Mouse (Mus musculus) small intestine, adult 2 months (tissue): ENCODE results near the gene Cd2bp2. TPM values are rescaled to one million over a fixed set of nuclear protein-coding genes. Genes with fewer than 3 reads are reported as not detected.

Experiments
- H3K27ac ChIP-seq: fragments of 200-500 bp; 2 replicates; pipeline ENCODE4 v1.5.1; 2012; ENCODE audit warnings: low read depth, low read length, control low read depth, inconsistent platforms; ENCODE audit not compliant: insufficient read depth
- H3K27me3 ChIP-seq: fragments of 200-500 bp; 2 replicates; pipeline ENCODE4 v1.6.1; 2012; ENCODE audit warnings: mild to moderate bottlenecking, moderate library complexity, low read length, inconsistent platforms; ENCODE audit not compliant: control insufficient read depth, insufficient read depth
- H3K36me3 ChIP-seq: fragments of 200-500 bp; 2 replicates; pipeline ENCODE4 v1.6.1; 2012; ENCODE audit warnings: mild to moderate bottlenecking, low read length, control low read depth, inconsistent platforms; ENCODE audit not compliant: control insufficient read depth, insufficient read depth
- H3K4me1 ChIP-seq: fragments of 200-500 bp; 2 replicates; pipeline ENCODE4 v1.6.1; 2012; ENCODE audit warnings: low read length, inconsistent platforms, mixed read lengths; ENCODE audit not compliant: control insufficient read depth, insufficient read depth, insufficient read length
- H3K4me3 ChIP-seq: fragments of 200-500 bp; 2 replicates; pipeline ENCODE4 v1.5.1; 2012; ENCODE audit warnings: low read depth, mild to moderate bottlenecking, control low read depth, inconsistent platforms, low read length, moderate library complexity
- CTCF ChIP-seq: fragments of 200-500 bp; IDR thresholded peaks from 2 replicates; pipeline ENCODE4 v1.5.1; 2012; ENCODE audit warnings: low read depth, mild to moderate bottlenecking, control low read depth, inconsistent platforms, low read length, moderate library complexity, mixed read lengths; ENCODE audit not compliant: insufficient replicate concordance, insufficient read length; ENCODE audit errors: extremely low read depth
- POLR2A ChIP-seq: fragments of 200-500 bp; IDR thresholded peaks from 2 replicates; pipeline ENCODE4 v1.6.1; 2012; ENCODE audit warnings: low read depth, mild to moderate bottlenecking, control low read depth, inconsistent platforms, low read length, moderate library complexity
- WGBS: fragments of 180-500 bp; shearing (Covaris S2); methylation state at CpG from one replicate; pipeline ENCODE4 v1.1.7; 2018; 5-methylcytosine and 5-hydroxymethylcytosine counted together
- polyA plus RNA-seq: library from polyadenylated mRNA; depleted of rRNA; stranded (reverse); fragments of >200 nt; gene quantifications from 2 replicates; pipeline ENCODE4 v1.2.3, GENCODE M21; 2012

Gene Cd2bp2
- polyA plus RNA-seq, 1 experiment = 13.9 TPM

DNA sequence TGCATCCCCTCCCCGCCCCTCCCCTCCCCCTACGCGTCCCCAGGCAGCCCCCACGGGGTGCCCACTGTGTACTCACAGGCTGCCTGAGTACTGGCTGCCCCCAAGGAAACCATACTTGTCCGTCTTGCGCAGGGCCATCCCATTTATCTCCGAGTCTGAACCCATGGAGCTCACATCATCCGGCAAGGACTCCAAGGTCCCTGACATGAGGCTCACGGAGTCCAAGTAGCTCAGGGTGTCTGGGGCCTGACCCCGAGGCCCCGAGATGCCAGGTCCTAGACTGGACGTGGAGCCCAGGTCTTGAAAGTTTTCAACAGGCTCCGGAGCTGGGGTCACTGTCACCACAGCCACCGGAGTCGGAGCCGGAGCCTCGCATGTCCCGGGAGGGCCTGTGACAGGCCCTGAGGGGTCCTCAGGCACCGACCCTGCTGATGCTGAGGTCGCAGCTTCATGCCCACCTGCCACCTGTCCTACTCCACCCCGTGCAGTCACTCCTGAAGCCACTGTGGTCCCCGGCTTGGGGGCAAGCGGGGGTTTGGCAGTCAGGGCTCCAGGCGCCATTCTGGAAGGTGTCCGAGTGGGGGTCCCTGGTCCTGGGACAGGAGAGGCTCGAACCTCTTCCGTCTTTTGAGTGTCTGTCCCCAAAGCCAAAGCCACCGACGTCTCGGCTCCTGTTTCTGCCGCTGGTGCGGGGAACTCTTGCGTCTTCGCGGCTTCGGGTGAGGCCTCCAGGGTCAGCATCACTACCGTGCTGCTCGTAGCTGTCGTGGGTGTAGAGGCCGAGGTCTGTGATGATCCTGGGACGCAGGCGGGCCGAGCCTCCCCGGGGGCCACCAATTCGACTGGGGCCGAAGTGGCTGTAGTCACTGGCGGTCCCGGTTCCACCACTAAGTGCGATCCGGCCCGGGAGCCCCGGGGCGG, 11.8 kb upstream of the Cd2bp2 start:
- peaks cover 2% of the 10 kb centered on the region for H3K4me1 ChIP-seq
- TF ChIP-seq POLR2A (no peak), CTCF (no peak)
- WGBS = 1% methylated on average over 53 of the region's 53 CpGs
- H3K36me3 ChIP-seq = peaks cover 13% of the 10 kb centered on the region
- H3K27me3 ChIP-seq = no peaks in the 10 kb centered on the region
- peak overlapping the region; percentile 73 for H3K4me3 ChIP-seq
- peak overlapping the region; percentile 50 for H3K27ac ChIP-seq

DNA sequence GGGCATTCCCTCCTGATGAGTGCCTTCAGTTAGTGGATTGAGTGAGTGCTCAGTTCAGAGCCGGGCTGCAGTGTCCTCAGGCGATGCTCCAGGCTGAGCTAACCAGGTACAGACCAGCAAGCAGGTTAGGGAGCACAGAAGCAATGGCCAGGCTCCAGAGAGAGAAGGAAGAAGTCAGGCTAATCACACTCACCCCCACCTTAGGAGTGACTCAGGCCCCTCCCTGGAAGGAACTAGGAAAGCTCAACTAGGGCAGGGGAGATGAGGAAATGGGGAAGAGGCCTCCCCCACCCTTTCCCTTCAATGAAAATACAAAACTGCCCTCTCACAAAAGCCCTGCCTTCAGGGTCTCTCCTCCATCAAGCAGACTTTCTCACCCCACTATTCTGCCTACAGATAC, 10.8 kb upstream of the Cd2bp2 start:
- Histone ChIP-seq H3K27ac (no peak overlapping the region), H3K27me3 (no peaks in the 10 kb centered on the region), H3K4me1 (peaks cover 2% of the 10 kb centered on the region), H3K36me3 (peaks cover 17% of the 10 kb centered on the region), H3K4me3 (peak overlapping the region; percentile 73)
- WGBS = 28% methylated on average over 2 of the region's 2 CpGs
- TF ChIP-seq POLR2A (no peak), CTCF (no peak)

DNA sequence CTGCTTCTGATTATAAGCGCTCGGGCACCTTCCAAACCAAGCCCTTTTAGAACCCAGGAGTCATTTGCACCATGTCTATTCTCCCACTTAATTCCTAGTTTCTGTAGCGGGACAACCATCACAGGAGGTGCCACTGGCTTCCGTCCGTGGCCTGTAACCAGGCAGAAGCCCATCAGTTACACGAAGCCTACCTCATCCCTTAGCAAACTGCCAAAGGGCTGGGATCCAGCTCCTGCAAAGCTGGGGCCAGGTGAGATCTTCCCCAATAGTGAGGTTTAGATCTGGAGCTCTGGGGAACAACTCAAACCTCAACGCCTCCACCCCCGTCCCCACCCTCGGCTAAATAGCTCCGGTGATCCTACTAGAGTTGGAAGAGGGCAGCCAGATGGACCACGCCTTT, 634 bp upstream of the Cd2bp2 start:
- peak overlapping the region; percentile 87; the same call in 1 of the 2 replicates for H3K4me3 ChIP-seq

DNA sequence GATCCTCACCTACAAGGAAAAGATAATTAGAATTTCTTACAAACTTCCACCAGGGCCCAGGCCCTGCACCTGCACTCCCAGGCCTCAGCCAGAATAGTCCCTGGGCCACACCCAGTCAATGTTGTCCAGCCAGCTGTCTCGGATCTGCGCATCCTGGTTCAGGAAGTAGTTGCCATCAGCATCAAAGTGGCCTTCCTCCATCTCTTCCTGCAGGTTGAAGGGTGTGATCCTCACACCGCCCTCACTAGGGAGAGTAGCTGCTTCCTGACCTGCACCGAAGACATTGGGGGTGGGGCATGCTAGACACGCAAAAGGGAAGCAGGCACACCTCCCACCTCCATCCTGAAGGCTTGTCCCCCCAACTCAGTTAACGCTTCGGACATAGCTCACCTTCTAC, 1.2 kb downstream of the Cd2bp2 start:
- peak overlapping the region; percentile 56; the same call in 1 of the 2 replicates for H3K27ac ChIP-seq
- H3K36me3 ChIP-seq = peaks cover 52% of the 10 kb centered on the region
- 35% methylated on average over 7 of the region's 7 CpGs for WGBS
- TF ChIP-seq CTCF (no peak), POLR2A (no peak)
- peak overlapping the region; percentile 87 for H3K4me3 ChIP-seq
- no peaks in the 10 kb centered on the region for H3K27me3 ChIP-seq
- peaks cover 13% of the 10 kb centered on the region for H3K4me1 ChIP-seq

More for the DNA sequence above, 634 bp upstream of the Cd2bp2 start:
- no peaks in the 10 kb centered on the region for H3K27me3 ChIP-seq
- WGBS = 21% methylated on average over 11 of the region's 11 CpGs
- H3K27ac ChIP-seq = peak overlapping the region; percentile 30; the same call in 1 of the 2 replicates
- H3K4me1 ChIP-seq = peaks cover 13% of the 10 kb centered on the region
- TF ChIP-seq POLR2A (no peak), CTCF (no peak)
- peaks cover 66% of the 10 kb centered on the region for H3K36me3 ChIP-seq

DNA sequence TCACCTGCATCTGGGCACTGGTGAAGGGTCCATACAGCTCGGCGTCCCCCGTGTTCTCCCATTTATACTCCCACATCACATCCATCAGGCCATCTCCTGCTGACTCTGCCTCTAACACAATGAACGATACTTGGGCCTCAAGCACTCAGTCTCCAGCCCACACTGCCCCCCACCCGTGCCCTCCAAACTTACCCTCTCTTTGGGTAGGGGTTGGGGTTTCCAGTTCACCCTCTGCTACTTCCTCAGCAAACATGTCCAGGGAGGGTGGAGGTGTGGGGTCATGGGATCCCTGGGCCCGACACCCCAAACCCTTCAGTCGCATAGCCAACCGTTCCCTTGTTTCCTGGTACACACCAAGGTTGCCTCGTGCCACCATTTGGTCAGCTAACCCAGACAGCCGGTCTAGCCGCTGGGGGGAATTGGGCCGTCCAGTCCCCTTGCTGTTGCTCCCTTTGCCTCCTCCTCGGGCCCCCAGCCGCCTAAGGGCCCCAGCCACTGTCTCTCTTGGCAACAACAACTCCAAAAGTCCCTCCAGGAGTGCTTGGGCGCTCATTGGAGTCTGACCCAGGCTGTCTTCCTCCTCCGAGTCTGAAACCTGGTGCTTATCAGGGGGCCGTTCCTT, 1.7 kb downstream of the Cd2bp2 start:
- Histone ChIP-seq H3K27me3 (no peaks in the 10 kb centered on the region), H3K4me1 (peaks cover 16% of the 10 kb centered on the region), H3K4me3 (peak overlapping the region; percentile 87), H3K36me3 (peaks cover 47% of the 10 kb centered on the region), H3K27ac (no peak overlapping the region)
- 64% methylated on average over 17 of the region's 17 CpGs for WGBS
- no peak for TF ChIP-seq POLR2A
- TF ChIP-seq CTCF = no peak

DNA sequence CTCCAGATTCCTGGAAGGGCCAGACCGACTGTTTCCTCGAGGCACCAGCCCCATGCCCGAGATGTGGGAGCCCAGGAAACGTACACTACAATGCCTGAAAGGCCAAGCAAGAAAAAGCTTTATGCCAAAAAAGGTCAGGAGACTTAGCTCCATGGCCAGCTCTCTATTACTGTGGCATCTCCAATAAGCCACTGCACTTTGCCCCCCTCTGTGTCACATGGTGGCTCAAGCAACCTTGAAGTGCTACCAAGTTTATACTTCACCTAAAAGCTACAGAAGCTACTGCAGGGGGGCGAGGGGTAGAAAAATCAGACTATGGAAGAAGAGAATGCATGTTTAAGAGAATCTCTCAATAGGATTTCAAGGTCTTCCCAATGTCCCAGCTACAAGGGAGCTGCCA, 2.9 kb downstream of the Cd2bp2 start:
- no peaks in the 10 kb centered on the region for H3K27me3 ChIP-seq
- H3K27ac ChIP-seq = no peak overlapping the region
- TF ChIP-seq POLR2A = no peak
- TF ChIP-seq CTCF = no peak
- peaks cover 16% of the 10 kb centered on the region for H3K4me1 ChIP-seq
- 75% methylated on average over 5 of the region's 5 CpGs for WGBS
- H3K36me3 ChIP-seq = peaks cover 36% of the 10 kb centered on the region
- H3K4me3 ChIP-seq = no peak overlapping the region

DNA sequence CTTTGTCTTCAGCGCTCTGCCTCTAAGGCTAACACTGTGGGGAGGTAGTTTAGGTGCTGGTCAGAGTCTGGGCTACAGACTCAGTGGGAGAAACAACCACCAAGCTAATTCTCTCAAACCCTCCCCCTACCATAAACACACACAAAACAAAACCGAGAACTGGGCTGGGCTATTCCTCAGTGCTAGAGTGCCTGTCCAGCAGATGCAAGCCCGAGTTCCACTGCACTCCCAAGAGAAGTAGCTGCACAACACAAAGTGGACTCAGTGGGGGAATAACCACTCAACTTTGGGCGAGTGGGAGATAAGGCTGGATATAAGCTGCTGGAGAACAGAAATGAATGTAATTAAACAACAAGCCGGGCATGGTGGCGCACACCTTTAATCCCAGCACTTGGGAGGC, 5.2 kb downstream of the Cd2bp2 start:
- Histone ChIP-seq H3K27ac (0 out of 2 replicates have a peak overlapping the region, but pooled peaks have one; percentile 5), H3K4me3 (no peak overlapping the region), H3K4me1 (peaks cover 13% of the 10 kb centered on the region), H3K27me3 (no peaks in the 10 kb centered on the region), H3K36me3 (peaks cover 29% of the 10 kb centered on the region)
- WGBS = 82% methylated on average over 6 of the region's 6 CpGs
- no peak for TF ChIP-seq CTCF
- no peak for TF ChIP-seq POLR2A
